Mouse (Mus musculus): Measurements from ENCODE around the gene Dlgap1. TPM values are rescaled to one million over a fixed set of nuclear protein-coding genes. Genes with fewer than 3 reads are reported as not detected.
A peak's percentile ranks its signal among the peaks of the same experiment; 100 is the strongest.

Gene Dlgap1
- total RNA-seq, 2 experiments from 2014 or later: 196 to 203 TPM

GRCm38 (mm10) chr17:70753444-70754032 lies 784.7 kb downstream of the Dlgap1 start:
- no peak for DNase-seq (ENCODE audit: extremely low spot score in 1 of 2, low spot score in 2 of 2)
- intact Hi-C loops (cut with DNase I): loop anchor here (10.0 kb wide), 1 partner anchor 211 kb away; no protein-coding TSS in a partner anchor

- no peak for DNase-seq (ENCODE audit: extremely low spot score in 1 of 2, low spot score in 2 of 2)
- intact Hi-C loops (cut with DNase I): loop anchor here (10.0 kb wide), 1 partner anchor 211 kb away; no protein-coding TSS in a partner anchor
Observed at GRCm38 (mm10) chr17:70754041-70754440, 785.2 kb downstream of the Dlgap1 start.

- DNase-seq (ENCODE audit: extremely low spot score in 1 of 2, low spot score in 2 of 2): no peak
- intact Hi-C loops (cut with DNase I): loop anchor here (10.0 kb wide), 1 partner anchor 210 kb away; no protein-coding TSS in a partner anchor
Observed at GRCm38 (mm10) chr17:70754638-70755037, 785.8 kb downstream of the Dlgap1 start.

GRCm38 (mm10) chr17:70755039-70755668 lies 786.3 kb downstream of the Dlgap1 start:
- intact Hi-C loops (cut with DNase I): loop anchor here (10.0 kb wide), 1 partner anchor 210 kb away; no protein-coding TSS in a partner anchor
- peak; percentile 79 to 89 for DNase-seq (ENCODE audit: extremely low spot score in 1 of 2, low spot score in 2 of 2)

- intact Hi-C loops (cut with DNase I): loop anchor here (10.0 kb wide), 1 partner anchor 209 kb away; no protein-coding TSS in a partner anchor
- no peak for DNase-seq (ENCODE audit: extremely low spot score in 1 of 2, low spot score in 2 of 2)
Observed at GRCm38 (mm10) chr17:70755669-70756263, 786.9 kb downstream of the Dlgap1 start.

- DNase-seq (ENCODE audit: extremely low spot score in 1 of 2, low spot score in 2 of 2): no peak
- intact Hi-C loops (cut with DNase I): no loop called here
Observed at GRCm38 (mm10) chr17:70762001-70762400, 793.1 kb downstream of the Dlgap1 start.

GRCm38 (mm10) chr17:70762634-70763033 lies 793.8 kb downstream of the Dlgap1 start:
- intact Hi-C loops (cut with DNase I): no loop called here
- no peak for DNase-seq (ENCODE audit: extremely low spot score in 1 of 2, low spot score in 2 of 2)

GRCm38 (mm10) chr17:70765337-70765736 lies 796.5 kb downstream of the Dlgap1 start:
- intact Hi-C loops (cut with DNase I): no loop called here

GRCm38 (mm10) chr17:70765976-70766375 lies 797.1 kb downstream of the Dlgap1 start:
- no peak for DNase-seq (ENCODE audit: extremely low spot score in 1 of 2, low spot score in 2 of 2)
- intact Hi-C loops (cut with DNase I): no loop called here

More at GRCm38 (mm10) chr17:70765337-70765736, 796.5 kb downstream of the Dlgap1 start:
- DNase-seq (ENCODE audit: extremely low spot score in 1 of 2, low spot score in 2 of 2): no peak

- intact Hi-C loops (cut with DNase I): no loop called here
- DNase-seq (ENCODE audit: extremely low spot score in 1 of 2, low spot score in 2 of 2): no peak
Observed at GRCm38 (mm10) chr17:70772120-70772899, 803.4 kb downstream of the Dlgap1 start.

GRCm38 (mm10) chr17:70779770-70780169 lies 810.9 kb downstream of the Dlgap1 start:
- DNase-seq (ENCODE audit: extremely low spot score in 1 of 2, low spot score in 2 of 2): no peak
- intact Hi-C loops (cut with DNase I): no loop called here

- no peak for DNase-seq (ENCODE audit: extremely low spot score in 1 of 2, low spot score in 2 of 2)
- intact Hi-C loops (cut with DNase I): no loop called here
Observed at GRCm38 (mm10) chr17:70780726-70781689, 812.1 kb downstream of the Dlgap1 start.

- DNase-seq (ENCODE audit: extremely low spot score in 1 of 2, low spot score in 2 of 2): no peak
- intact Hi-C loops (cut with DNase I): no loop called here
Observed at GRCm38 (mm10) chr17:70783273-70783672, 814.4 kb downstream of the Dlgap1 start.

GRCm38 (mm10) chr17:70787366-70787765 lies 818.5 kb downstream of the Dlgap1 start:
- intact Hi-C loops (cut with DNase I): no loop called here
- no peak for DNase-seq (ENCODE audit: extremely low spot score in 1 of 2, low spot score in 2 of 2)

GRCm38 (mm10) chr17:70790801-70791200 lies 821.9 kb downstream of the Dlgap1 start:
- intact Hi-C loops (cut with DNase I): no loop called here
- no peak for DNase-seq (ENCODE audit: extremely low spot score in 1 of 2, low spot score in 2 of 2)

- intact Hi-C loops (cut with DNase I): no loop called here
- no peak for DNase-seq (ENCODE audit: extremely low spot score in 1 of 2, low spot score in 2 of 2)
Observed at GRCm38 (mm10) chr17:70791596-70792275, 822.9 kb downstream of the Dlgap1 start.

GRCm38 (mm10) chr17:70794291-70794690 lies 825.4 kb downstream of the Dlgap1 start:
- peak; percentile 36 to 42 for DNase-seq (ENCODE audit: extremely low spot score in 1 of 2, low spot score in 2 of 2)
- intact Hi-C loops (cut with DNase I): no loop called here

- intact Hi-C loops (cut with DNase I): no loop called here
- no peak for DNase-seq (ENCODE audit: extremely low spot score in 1 of 2, low spot score in 2 of 2)
Observed at GRCm38 (mm10) chr17:70794722-70795121, 825.8 kb downstream of the Dlgap1 start.

Measured in left cerebral cortex, postnatal 10 days (tissue).